Mouse (Mus musculus): ENCODE data around the gene Spin1. TPM values are rescaled to one million over a fixed set of nuclear protein-coding genes. Genes with fewer than 3 reads are reported as not detected.

Spin1 gene
- polyA plus RNA-seq (2017; shearing (Covaris generic)), result 49.9 TPM

GRCm38 (mm10) chr13:51100233-51101015 is at the start of gene Spin1:
TSS of gene Spin1 (plus strand) at chr13:51100880.

GRCm38 (mm10) chr13:51170691-51171680 is 70.3 kb downstream of the Spin1 start, which contains the start of gene Nxnl2:
TSS of gene Nxnl2 (plus strand) at chr13:51171022.

Other genes starting within 250 kb of the Spin1 start
- 1.1 TPM for gene Nxnl2, start 70.1 kb downstream of the Spin1 start, polyA plus RNA-seq (2017; shearing (Covaris generic))

Data from activated CD4-positive, CD25-positive, alpha-beta regulatory T cell, adult 9 weeks (primary cell).